Mouse (Mus musculus): ENCODE data around the gene Cacnb4. TPM values are rescaled to one million over a fixed set of nuclear protein-coding genes. Genes with fewer than 3 reads are reported as not detected.

The Cacnb4 gene
- total RNA-seq, 2 experiments from 2014 or later: 0.17 to 0.20 TPM

- DNase-seq: no peak
These were observed 109.2 kb downstream of the Cacnb4 start for GRCm38 (mm10) chr2:52567421-52567820.

GRCm38 (mm10) chr2:52563277-52563676, 113.4 kb downstream of the Cacnb4 start:
- DNase-seq: no peak

DNA sequence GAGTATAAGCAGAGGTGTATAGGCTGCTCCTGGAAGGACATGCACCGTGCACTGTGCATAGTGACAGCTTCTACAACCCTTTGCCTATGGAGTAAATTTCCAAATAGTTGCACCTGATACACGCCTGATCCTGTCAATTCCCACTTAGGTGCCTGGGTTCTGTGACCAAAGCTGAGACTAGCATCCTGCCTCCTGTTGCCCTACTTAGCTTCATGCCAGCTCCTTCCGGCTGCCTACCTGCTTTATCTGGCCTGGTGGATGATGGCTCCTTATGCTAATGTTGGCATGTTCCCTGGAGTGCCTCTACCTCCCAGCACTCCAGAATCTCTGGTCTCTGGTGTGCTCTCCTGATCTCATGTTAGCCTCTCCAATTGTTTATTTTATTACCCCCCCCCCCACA, 114.3 kb downstream of the Cacnb4 start:
- DNase-seq: no peak

GRCm38 (mm10) chr2:52561137-52561536, 115.5 kb downstream of the Cacnb4 start:
- DNase-seq: no peak

DNA sequence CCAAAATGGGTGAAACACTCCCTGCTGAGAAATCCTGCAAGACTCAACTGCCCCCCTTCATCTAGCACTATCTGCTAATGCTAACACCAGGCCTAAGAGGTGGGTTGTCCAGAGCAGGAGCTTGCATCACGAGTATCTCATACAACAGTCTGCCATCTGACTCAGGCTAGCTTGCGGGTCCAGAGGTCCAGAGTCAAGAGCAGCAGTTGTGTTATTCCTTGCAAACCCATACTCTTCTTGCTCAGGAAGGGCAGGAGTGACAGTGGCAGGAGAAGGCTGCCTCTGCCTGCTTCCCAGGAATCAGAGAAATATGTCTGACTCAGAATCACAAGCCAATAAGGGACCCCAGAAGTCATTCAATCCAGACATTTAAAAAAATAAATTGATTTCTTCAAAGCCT, 116.4 kb downstream of the Cacnb4 start:
- DNase-seq: no peak

DNA sequence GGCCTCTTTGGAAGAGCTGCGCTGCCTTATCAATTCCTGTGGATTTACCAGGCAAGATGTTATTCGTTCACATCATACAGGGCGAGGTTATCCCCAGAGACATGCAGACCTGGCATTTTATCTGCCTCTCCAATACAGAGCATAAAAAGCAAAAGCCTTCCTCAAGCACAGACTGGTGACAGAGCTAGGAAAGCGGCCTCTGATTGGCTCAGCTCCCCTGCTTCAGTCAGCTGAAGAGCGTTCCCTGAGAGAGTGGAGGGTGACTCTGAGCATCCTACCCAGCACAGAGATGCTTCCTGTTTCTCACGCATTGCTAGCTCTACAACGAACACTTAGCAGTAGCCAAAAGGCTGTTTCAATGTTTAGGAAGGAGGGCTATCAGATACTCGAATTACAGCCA, 118.2 kb downstream of the Cacnb4 start:
- DNase-seq: no peak

DNA sequence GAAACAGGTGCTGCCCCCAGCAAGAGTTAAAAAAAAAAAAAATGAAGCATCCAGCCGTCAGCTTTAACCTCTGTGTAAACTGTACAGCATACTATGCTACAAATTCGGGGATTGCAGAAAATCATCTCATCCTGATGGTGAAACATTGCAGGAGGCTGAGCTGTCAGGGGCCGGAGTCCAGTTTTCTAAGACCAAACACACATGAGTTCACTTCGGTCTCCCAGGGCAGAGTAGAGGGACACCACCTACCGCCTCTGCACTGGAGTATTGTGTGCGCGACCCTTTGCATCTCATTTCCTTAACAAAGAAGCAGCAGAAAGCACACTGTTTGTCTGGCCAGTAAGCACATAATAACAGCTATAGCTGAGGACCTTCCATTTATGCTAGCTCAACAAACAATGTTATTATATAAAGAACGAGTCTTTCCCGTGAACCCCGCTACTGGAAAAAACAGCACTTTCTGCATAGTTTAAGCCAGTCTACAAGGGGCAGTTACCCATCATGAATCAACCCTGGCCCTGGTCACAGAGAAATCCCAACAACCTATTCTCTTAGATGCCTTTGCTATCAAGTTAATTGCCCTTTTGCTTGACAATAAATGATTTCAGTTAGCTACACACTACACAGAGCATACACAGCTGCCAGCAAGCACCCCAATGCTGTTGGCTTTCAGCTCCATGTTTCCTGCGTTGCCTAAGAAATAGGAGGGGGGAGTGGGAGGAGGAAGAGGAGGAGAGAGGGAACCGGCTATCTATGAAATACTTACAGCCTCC, 118.9 kb downstream of the Cacnb4 start:
- no peak for DNase-seq

- DNase-seq: no peak
These were observed 119.7 kb downstream of the Cacnb4 start for GRCm38 (mm10) chr2:52556961-52557326.

GRCm38 (mm10) chr2:52556298-52556960, 120.2 kb downstream of the Cacnb4 start:
- no peak for DNase-seq

DNA sequence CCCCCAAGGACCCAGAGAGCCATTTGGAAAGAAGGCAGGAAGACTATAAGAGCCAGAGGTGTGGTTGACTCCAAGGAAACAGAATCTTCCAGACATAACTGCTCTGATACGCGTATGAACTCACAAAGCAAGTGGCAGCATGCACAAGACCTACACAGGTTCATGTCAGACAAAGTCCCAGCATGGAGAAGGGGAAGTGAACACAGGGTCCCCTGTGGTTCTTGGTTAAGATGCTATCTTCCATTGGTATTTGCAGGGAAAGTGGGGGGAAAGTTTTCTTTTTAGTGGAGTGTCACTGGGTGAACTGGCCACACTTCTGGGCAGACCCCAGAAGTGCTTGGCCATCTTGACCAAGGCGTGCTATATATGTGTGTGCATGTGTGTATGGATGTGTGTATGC, 128.2 kb downstream of the Cacnb4 start:
- no peak for DNase-seq

DNA sequence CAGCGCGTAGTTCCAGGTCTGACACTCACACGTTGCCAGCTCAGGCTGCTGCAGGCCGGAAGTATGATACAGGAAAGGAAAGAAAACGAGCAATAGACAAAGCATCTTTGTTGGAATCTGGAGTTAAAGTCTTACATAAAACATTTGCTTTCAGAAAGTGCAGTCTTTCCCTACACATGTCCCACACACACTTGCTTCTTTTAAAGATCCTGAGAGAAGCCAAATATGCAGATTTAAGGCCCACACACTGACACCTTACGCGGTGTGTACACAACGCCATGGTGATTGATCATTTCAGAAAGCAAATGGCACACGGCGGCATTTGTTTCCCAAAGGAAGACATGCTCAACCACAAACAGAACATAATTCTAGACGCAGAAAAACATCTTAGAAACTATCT, 129.3 kb downstream of the Cacnb4 start:
- no peak for DNase-seq

DNA sequence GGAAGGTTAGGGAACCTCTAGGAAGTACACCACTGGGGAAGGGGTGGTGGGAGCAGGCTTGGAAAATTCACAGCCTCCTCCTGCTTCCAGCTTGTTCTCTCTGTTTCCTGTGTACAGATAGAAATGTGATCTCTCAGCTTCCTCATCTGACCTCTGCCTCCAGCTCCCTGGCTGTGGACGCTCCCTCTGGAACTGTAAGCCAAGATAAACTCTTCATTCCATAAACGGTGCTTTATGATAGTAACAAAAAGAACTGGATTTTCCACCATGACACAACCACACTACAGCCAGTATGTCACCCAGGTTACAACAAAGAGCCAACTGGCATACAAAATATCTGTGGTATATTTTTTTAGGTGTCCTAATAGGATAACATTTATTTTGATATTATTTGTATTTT, 132.1 kb downstream of the Cacnb4 start:
- no peak for DNase-seq

DNA sequence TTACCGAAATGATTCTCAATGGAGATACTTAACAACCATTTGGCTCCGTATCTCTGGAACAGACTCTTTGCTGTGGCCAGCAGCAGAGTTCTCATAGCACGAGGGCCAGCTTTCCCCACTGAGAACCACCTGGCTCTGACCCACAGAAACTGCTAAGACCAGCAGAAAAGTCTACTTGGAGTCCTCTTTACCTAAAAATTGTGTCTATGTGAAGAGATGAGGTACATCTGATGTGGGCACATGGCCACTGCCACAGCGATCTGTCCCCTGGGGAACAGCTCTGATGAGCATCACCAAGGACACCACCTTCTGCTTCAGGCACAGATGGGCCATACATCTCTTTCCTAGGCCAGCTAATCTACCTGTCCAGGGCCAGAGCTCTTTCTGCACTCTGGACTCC, 135.6 kb downstream of the Cacnb4 start:
- no peak for DNase-seq

- no peak for DNase-seq
These were observed 137.3 kb downstream of the Cacnb4 start for GRCm38 (mm10) chr2:52539318-52539717.

DNA sequence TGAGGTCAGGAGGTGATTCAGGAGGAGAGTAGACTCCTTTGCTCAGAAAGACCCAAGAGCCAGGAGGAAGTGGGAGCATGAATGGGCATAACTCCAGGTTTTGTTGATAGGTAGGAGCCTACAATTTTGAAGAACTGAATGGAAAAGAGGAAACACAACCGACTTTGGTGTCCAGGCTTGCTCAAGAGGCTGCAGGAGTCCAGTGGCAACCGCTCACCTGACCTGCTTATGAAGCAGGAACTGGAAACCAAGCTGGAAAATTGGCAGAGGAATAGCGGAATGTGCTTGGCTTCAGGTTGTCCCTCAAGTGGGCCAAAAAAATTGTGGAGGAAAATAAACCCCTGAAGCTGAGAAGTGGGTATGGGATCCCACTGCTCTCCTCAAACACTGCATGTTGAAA, 139.0 kb downstream of the Cacnb4 start:
- DNase-seq: no peak

GRCm38 (mm10) chr2:52537155-52537554, 139.5 kb downstream of the Cacnb4 start:
- DNase-seq: no peak

DNA sequence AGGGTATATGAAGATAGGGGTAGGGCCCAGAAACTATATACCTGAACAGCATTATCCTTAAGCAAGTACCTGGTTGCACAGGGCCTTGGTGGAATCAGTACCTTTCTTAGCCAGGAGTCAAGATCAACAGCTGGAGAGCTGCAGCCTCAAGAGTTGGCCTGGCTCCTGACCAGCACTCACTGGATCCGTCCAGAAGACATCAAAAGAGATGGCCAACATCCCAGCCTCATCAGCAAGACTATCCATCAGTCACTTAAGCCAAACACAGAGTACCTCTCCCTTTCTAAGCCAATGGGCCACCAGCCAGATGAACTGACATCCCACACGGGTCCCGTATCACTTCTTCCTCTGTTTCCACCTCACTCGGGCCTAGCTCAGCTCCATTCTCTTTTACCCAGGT, 140.1 kb downstream of the Cacnb4 start:
- DNase-seq: no peak

DNA sequence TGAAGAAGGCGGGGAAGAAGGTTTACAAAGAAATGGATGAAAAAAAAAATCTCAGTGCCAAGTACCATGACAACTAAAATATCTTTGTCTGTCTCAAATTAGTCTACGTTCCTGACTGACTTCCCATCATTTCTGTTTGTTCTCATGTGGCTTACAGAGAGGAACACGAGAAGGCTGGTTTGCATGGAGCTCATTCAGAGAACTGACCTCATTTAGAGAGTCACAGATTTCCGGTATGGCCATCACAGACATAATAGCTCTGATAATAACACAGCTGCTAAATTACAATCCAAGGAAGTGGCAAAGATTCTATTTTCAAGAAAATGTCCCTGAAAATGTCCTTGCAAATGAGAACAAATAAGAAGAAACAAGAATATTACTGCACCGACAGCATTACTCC, 142.9 kb downstream of the Cacnb4 start:
- no peak for DNase-seq

DNA sequence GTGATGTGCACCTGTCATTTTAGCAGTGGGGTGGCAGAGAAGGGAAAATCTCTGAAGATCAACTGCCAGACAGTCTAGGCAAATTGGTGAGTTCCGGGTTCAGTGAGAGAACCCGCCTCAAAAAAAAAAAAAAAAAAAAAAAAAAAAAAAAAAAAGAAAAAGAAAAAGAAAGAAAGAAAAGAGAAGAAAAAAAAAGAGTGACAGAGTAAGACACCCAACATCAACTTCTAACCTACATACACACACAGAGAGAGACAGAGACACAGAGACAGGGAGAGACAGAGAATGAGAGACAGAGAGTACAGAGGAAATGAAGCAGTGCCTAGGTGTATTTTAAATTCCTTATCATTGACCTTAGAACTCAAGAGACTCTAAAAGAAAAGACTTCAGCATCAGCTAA, 146.1 kb downstream of the Cacnb4 start:
- DNase-seq: no peak

- no peak for DNase-seq
These were observed 147.4 kb downstream of the Cacnb4 start for GRCm38 (mm10) chr2:52529245-52529644.

- DNase-seq: peak; percentile 10 to 36
These were observed 150.6 kb downstream of the Cacnb4 start for GRCm38 (mm10) chr2:52525876-52526592.

DNA sequence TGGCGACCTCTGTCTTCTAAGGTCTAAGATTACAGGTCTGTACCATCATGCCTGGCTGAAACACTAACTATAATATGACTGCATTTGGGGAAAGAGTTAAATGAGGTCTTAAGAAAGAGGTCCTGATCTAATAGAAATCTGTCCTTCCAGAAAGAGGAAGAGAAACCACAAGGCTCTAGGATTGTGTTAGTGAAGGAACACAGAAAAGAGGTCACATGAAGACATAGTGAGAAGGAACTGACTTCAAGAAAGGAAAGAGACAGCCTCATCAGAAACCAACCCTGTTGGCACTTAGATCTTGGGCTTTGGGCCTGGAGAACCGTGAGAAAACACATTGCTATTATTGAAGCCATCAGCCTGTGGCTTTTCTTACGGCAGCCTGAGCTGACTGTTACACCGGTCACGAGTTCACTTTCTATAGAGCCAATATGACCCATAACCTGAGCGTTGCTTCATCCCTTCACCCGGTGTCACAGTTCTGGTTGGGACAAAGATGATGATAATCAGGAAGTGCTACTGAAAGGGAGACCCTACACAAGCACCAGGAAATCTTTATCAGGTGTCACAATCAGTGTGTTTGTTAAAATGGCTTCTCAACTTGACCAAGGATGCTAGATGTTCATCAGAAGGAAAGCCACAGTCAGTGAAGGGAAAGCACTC, 153.4 kb downstream of the Cacnb4 start:
- no peak for DNase-seq

DNA sequence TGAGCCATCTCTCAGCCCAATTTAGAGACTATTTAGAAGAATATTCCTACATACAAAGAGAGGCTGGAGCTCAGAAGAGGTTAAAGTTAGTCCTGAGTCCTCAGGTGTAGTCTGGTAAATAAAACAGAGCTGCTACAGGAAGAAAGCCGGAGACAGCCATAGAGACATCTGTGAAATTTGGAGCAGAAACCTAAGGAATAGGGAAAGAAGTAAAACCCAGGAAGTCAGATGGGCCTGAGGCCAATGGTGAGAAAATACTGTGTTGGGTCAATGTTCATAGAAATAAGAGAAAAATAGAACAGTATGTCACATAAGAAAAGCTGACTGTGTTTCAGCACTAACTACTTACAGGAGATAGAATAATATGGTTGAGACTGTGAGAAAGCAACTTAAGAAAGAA, 155.6 kb downstream of the Cacnb4 start:
- no peak for DNase-seq

All from adrenal gland, postnatal 36 days (tissue).